Mouse (Mus musculus) neural tube, embryonic 14.5 days (tissue): Measurements from ENCODE around the gene Cpt1b. TPM values are rescaled to one million over a fixed set of nuclear protein-coding genes. Genes with fewer than 3 reads are reported as not detected.

Experiments used
- ATAC-seq: fragments of 200-750 bp; cut with Nextera tagmentation; 2 replicates; pipeline ENCODE4 v1.8.0; 2017; ENCODE audit warnings: low read depth, mild to moderate bottlenecking, moderate TSS enrichment, moderate library complexity
- H3K27ac ChIP-seq: fragments of 300-500 bp; sonication (generic); 2 replicates; pipeline ENCODE4 v1.5.1; 2014; ENCODE audit warnings: low read depth, mild to moderate bottlenecking, control low read depth, low read length, moderate library complexity, mixed read lengths
- H3K27me3 ChIP-seq: fragments of 300-500 bp; sonication (generic); 2 replicates; pipeline ENCODE4 v1.6.1; 2014; ENCODE audit warnings: low read length; ENCODE audit not compliant: control insufficient read depth, insufficient read depth
- H3K36me3 ChIP-seq: fragments of 300-500 bp; sonication (generic); 2 replicates; pipeline ENCODE4 v1.6.1; 2014; ENCODE audit warnings: low read length, mixed read lengths; ENCODE audit not compliant: control insufficient read depth, insufficient read depth
- H3K4me1 ChIP-seq: fragments of 300-500 bp; sonication (generic); 2 replicates; pipeline ENCODE4 v1.6.1; 2014; ENCODE audit warnings: low read length; ENCODE audit not compliant: control insufficient read depth, insufficient read depth
- H3K4me2 ChIP-seq: fragments of 300-500 bp; sonication (generic); 2 replicates; pipeline ENCODE4 v1.6.1; 2014; ENCODE audit warnings: mild to moderate bottlenecking, low read depth, low read length, control low read depth
- H3K4me3 ChIP-seq: fragments of 300-500 bp; sonication (generic); 2 replicates; pipeline ENCODE4 v1.5.1; 2014; ENCODE audit warnings: low read depth, low read length, control low read depth, mixed read lengths
- H3K9ac ChIP-seq: fragments of 300-500 bp; sonication (generic); replicated peaks from 2 replicates; pipeline ENCODE4 v1.6.1; 2014; ENCODE audit warnings: low read depth, mild to moderate bottlenecking, control low read depth, low read length, mixed read lengths
- H3K9me3 ChIP-seq: fragments of 300-500 bp; sonication (generic); 2 replicates; pipeline ENCODE4 v1.6.1; 2016; ENCODE audit warnings: low read length; ENCODE audit not compliant: control insufficient read depth
- whole genome bisulfite sequencing: fragments of 180-500 bp; shearing (Covaris S2); extraction: QIAGEN DNeasy Blood & Tissue Kit; methylation state at CpG from one replicate; pipeline ENCODE4 v1.1.7; 2014; 5-methylcytosine and 5-hydroxymethylcytosine counted together
- polyA plus RNA-seq: library from polyadenylated mRNA; unstranded; fragments of >200 nt; fragmentation: Nextera tagmentation; extraction: Ambion mirVana; gene quantifications from 2 replicates; pipeline ENCODE4 v1.2.1, GENCODE M21; 2014

The Cpt1b gene
- polyA plus RNA-seq, 1 experiment from 2014 or later, result 1.2 TPM

- H3K27ac ChIP-seq, result no peak overlapping the region
- 73% methylated on average over 7 of the region's 7 CpGs for WGBS
- no peak overlapping the region for H3K4me3 ChIP-seq
- H3K9me3 ChIP-seq, result no peaks in the 10 kb centered on the region
- H3K4me1 ChIP-seq, result no peaks in the 10 kb centered on the region
- H3K9ac ChIP-seq, result no peak overlapping the region
- no peak overlapping the region for H3K4me2 ChIP-seq
- H3K36me3 ChIP-seq, result peaks cover 44% of the 10 kb centered on the region
- ATAC-seq, result no peak
- H3K27me3 ChIP-seq, result no peaks in the 10 kb centered on the region
Observed at GRCm38 (mm10) chr15:89462176-89462575, 36.5 kb upstream of the Cpt1b start.

DNA sequence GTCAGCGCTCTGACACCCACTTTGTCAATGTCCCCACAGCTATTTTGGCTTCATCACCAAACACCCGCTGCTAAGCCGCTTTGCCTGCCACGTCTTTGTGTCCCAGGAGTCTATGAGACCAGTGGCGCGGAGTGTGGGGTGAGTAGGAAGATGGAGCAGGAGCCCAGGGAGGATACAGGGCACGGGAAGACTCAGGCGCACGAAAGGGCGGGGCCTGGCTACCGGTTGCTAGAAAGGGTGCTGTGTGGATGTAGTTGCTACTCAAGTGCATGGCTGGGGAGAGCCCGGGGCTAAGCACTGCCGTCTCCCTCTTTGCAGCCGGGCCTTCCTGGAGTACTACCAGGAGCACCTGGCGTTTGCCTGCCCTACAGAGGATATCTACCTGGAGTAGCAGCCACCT lies 35.7 kb upstream of the Cpt1b start:
- Histone ChIP-seq H3K27ac (no peak overlapping the region), H3K9ac (no peak overlapping the region), H3K4me1 (no peaks in the 10 kb centered on the region), H3K27me3 (no peaks in the 10 kb centered on the region), H3K36me3 (peaks cover 51% of the 10 kb centered on the region), H3K9me3 (no peaks in the 10 kb centered on the region), H3K4me2 (no peak overlapping the region), H3K4me3 (no peak overlapping the region)
- no peak for ATAC-seq
- 79% methylated on average over 15 of the region's 15 CpGs for WGBS

DNA sequence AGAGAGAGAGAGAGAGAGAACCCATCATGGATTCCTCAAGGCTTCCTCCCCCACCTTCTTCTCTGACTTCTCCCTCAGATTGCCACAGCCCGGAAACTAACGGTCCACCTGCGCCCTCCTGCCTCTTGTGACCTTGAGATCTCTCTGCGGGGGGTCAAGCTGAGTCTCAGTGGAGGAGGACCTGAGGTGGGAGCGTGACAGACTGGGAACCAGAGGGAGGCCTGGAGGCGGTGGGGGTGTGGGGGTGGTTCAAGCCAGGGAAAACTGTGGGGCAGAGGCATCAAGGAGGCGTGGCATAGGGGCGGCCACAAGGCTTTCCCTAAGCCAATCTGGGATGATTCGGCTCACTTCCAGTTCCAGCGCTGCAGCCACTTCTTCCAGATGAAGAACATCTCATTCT lies 34.6 kb upstream of the Cpt1b start:
- H3K27me3 ChIP-seq, result no peaks in the 10 kb centered on the region
- peaks cover 9% of the 10 kb centered on the region for H3K4me1 ChIP-seq
- H3K9me3 ChIP-seq, result no peaks in the 10 kb centered on the region
- peaks cover 51% of the 10 kb centered on the region for H3K36me3 ChIP-seq
- H3K4me2 ChIP-seq, result no peak overlapping the region
- 79% methylated on average over 10 of the region's 10 CpGs for WGBS
- no peak overlapping the region for H3K27ac ChIP-seq
- H3K4me3 ChIP-seq, result no peak overlapping the region
- no peak for ATAC-seq
- no peak overlapping the region for H3K9ac ChIP-seq

GRCm38 (mm10) chr15:89459821-89460220 lies 34.2 kb upstream of the Cpt1b start:
- Histone ChIP-seq H3K9me3 (no peaks in the 10 kb centered on the region), H3K27me3 (no peaks in the 10 kb centered on the region), H3K36me3 (peaks cover 51% of the 10 kb centered on the region), H3K4me1 (peaks cover 13% of the 10 kb centered on the region), H3K4me3 (no peak overlapping the region), H3K9ac (no peak overlapping the region), H3K4me2 (no peak overlapping the region), H3K27ac (no peak overlapping the region)
- WGBS, result 91% methylated on average over 7 of the region's 7 CpGs
- no peak for ATAC-seq

GRCm38 (mm10) chr15:89458942-89459341 lies 33.3 kb upstream of the Cpt1b start:
- H3K36me3 ChIP-seq, result peaks cover 51% of the 10 kb centered on the region

DNA sequence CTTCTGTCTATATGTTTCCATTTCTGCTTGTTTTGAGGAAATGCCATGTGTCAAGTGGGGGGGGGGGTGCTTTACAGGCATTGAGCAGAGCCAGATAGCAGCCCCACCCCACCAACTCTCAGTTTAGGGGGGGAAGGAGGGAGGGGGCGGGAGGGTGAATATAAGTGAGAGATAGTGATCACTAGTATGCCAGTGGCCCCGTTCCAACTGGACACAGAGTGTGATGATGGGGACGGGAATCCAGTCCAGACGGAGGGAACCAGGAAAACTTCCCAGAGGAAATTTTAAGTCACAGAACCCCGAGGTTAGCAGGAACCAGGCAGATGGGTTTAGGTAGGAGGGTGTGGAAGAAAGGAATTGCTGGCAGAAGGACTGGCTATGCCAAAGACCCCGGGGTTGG lies 30.0 kb upstream of the Cpt1b start:
- Histone ChIP-seq H3K36me3 (peaks cover 37% of the 10 kb centered on the region), H3K9ac (peak overlapping the region; percentile 86; the same call in 1 of the 2 replicates), H3K9me3 (no peaks in the 10 kb centered on the region)

More at GRCm38 (mm10) chr15:89458942-89459341, 33.3 kb upstream of the Cpt1b start:
- no peak for ATAC-seq
- no peak overlapping the region for H3K4me2 ChIP-seq
- peaks cover 16% of the 10 kb centered on the region for H3K4me1 ChIP-seq
- no peaks in the 10 kb centered on the region for H3K9me3 ChIP-seq
- H3K9ac ChIP-seq, result no peak overlapping the region
- no peaks in the 10 kb centered on the region for H3K27me3 ChIP-seq
- no peak overlapping the region for H3K4me3 ChIP-seq
- WGBS, result 93% methylated on average over 15 of the region's 15 CpGs
- no peak overlapping the region for H3K27ac ChIP-seq

DNA sequence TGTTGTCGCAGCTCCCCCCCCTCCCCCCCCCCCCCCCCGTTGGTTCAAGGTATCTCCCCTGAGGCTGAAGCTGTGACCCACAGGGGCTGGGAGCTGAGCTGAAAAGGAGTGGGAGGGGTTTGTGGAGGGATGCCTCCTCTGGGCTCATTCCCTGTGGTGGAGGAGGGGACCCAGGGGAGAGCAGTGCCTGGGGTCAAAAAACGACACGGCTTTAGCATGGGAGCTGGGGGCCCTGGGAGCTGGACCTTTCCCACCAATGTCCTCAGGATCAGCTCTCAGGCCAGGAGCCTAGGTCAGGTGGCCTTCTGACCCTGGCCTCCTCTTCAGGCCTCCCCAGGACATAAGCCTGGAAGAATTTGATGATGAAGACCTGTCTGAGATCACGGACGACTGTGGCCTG lies 29.2 kb upstream of the Cpt1b start:
- peak; percentile 39; the same call in 1 of the 2 replicates for ATAC-seq
- Histone ChIP-seq H3K4me2 (peak overlapping the region; percentile 77), H3K4me3 (peak overlapping the region; percentile 71), H3K9me3 (no peaks in the 10 kb centered on the region), H3K27me3 (peaks cover 4% of the 10 kb centered on the region; the same call in 1 of the 2 replicates), H3K9ac (peak overlapping the region; percentile 86), H3K36me3 (peaks cover 31% of the 10 kb centered on the region), H3K4me1 (peaks cover 16% of the 10 kb centered on the region), H3K27ac (0 out of 2 replicates have a peak overlapping the region, but pooled peaks have one; percentile 4)
- WGBS, result 16% methylated on average over 5 of the region's 6 CpGs

More for the DNA sequence above, 30.0 kb upstream of the Cpt1b start:
- Histone ChIP-seq H3K4me2 (peak overlapping the region; percentile 77), H3K4me3 (peak overlapping the region; percentile 71), H3K27me3 (peaks cover 4% of the 10 kb centered on the region; the same call in 1 of the 2 replicates), H3K4me1 (peaks cover 16% of the 10 kb centered on the region), H3K27ac (no peak overlapping the region)
- WGBS, result 82% methylated on average over 6 of the region's 6 CpGs
- ATAC-seq, result no peak

- H3K27ac ChIP-seq, result peak within 1 kb of the TSS; percentile 86
- peak within 1 kb of the TSS; percentile 86 for H3K9ac ChIP-seq
- H3K4me3 ChIP-seq, result peak within 1 kb of the TSS; percentile 71
- ATAC-seq, result peak; percentile 84
- H3K4me1 ChIP-seq, result peaks cover 16% of the 10 kb centered on the region
- H3K9me3 ChIP-seq, result no peaks in the 10 kb centered on the region
- H3K4me2 ChIP-seq, result peak within 1 kb of the TSS; percentile 77
- WGBS, result under 1% methylated on average over 46 of the region's 53 CpGs
- peaks cover 24% of the 10 kb centered on the region for H3K36me3 ChIP-seq
- H3K27me3 ChIP-seq, result peaks cover 4% of the 10 kb centered on the region; the same call in 1 of the 2 replicates
Observed at GRCm38 (mm10) chr15:89453865-89454478, 28.3 kb upstream of the Cpt1b start, which contains the start of gene Mapk8ip2. Gene Mapk8ip2, plus strand, starts transcription at chr15:89453913.
